Mouse (Mus musculus) kidney, adult 2 months (tissue): ENCODE results near the gene Gm49396.

Source experiments
- CTCF ChIP-seq: fragments of 200-500 bp; conservative IDR thresholded peaks from 2 replicates; pipeline ENCODE4 v1.5.1; 2011; ENCODE audit warnings: low read depth, mild to moderate bottlenecking, control low read depth, low read length, moderate library complexity, mixed read lengths; ENCODE audit not compliant: insufficient read depth, insufficient read length
- POLR2A ChIP-seq: fragments of 200-500 bp; IDR thresholded peaks from one replicate; pipeline ENCODE4 v1.6.1; 2011; ENCODE audit warnings: low read depth, low read length, control low read depth

- no peak for TF ChIP-seq CTCF
- no peak for TF ChIP-seq POLR2A
Measured at GRCm38 (mm10) chr7:30590927-30591604, 27.9 kb downstream of the Gm49396 start.
